Mouse (Mus musculus) Patski (cell line): ENCODE measurements around the gene Snrk. TPM values are rescaled to one million over a fixed set of nuclear protein-coding genes. Genes with fewer than 3 reads are reported as not detected.

Experiments used
- ATAC-seq: fragments of 100-300 bp; one replicate; pipeline ENCODE4 v1.8.0; 2021
- CTCF ChIA-PET: fragments of 350-600 bp; sonication (Branson Sonifier 250); formaldehyde crosslinking; loops from one replicate; lab custom pipeline; 2022; ENCODE audit warnings: inconsistent platforms; lab: Charles Lee
- POLR2A ChIA-PET: fragments of 350-600 bp; sonication (Branson Sonifier 250); formaldehyde crosslinking; loops from one replicate; lab custom pipeline; 2022; ENCODE audit warnings: antibody characterized with exemption, inconsistent platforms; lab: Charles Lee
- DNase-seq: peaks from one replicate; pipeline ENCODE4 v3.0.0-alpha.2; 2011; ENCODE audit warnings: low read depth, low spot score
- H3K27me3 ChIP-seq: fragments of 371-371 bp; one replicate; pipeline ENCODE4 v1.5.1; 2021
- CTCF ChIP-seq: fragments of 100-300 bp; IDR thresholded peaks from one replicate; pipeline ENCODE4 v1.5.1; 2021
- in situ Hi-C: fragments of 300-500 bp; cut with MboI; formaldehyde crosslinking; loops from 3 replicates; pipeline ENCODE4 v1.11.1; 2018; ENCODE audit warnings: low pct_unique_long_range_greater_than_20kb, mixed read lengths
- polyA plus RNA-seq: library from polyadenylated mRNA; unstranded; gene quantifications from one replicate; pipeline ENCODE4 v1.2.3, GENCODE M21; 2021

The Snrk gene
- polyA plus RNA-seq, 1 experiment from 2014 or later: 28.1 TPM

- ChIA-PET POLR2A (no interaction called here), CTCF (interaction anchor here (1.2 kb wide), 1 partner anchor 18 kb away, joined by 3 read pairs; no protein-coding TSS in a partner anchor)
- no peaks in the 10 kb centered on the region for H3K27me3 ChIP-seq
- no peak for TF ChIP-seq CTCF
- in situ Hi-C loops: no loop called here
- ATAC-seq (no peak), DNase-seq (no peak)
Observed at GRCm38 (mm10) chr9:122125723-122126290, 8.7 kb downstream of the Snrk start.

DNA sequence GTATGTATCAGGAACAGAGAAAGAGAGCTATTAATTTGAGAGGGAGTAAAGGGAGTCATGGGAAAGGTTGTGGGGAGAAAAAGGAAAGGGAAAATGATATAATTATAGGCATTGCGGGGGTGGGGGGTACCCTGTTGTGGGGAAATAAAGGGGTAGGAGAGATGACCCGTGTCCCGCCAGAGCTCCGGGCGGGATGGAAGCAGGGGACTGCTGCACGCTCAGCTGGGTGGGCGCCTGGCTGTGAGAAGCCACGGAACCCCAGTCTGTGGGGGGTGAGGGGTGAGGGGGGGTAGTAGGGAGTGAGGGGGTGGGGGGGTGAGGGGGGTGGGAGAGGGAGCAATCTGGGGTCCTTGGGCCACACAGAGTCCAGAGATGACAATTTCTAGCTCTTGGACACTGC lies 9.7 kb downstream of the Snrk start:
- CTCF ChIA-PET: interaction anchor here (1.2 kb wide), 1 partner anchor 17 kb away, joined by 3 read pairs; no protein-coding TSS in a partner anchor
- H3K27me3 ChIP-seq: no peaks in the 10 kb centered on the region
- DNase-seq (no peak), ATAC-seq (no peak)
- in situ Hi-C loops: no loop called here
- POLR2A ChIA-PET: no interaction called here
- TF ChIP-seq CTCF: no peak

- CTCF ChIA-PET: no interaction called here
- no peaks in the 10 kb centered on the region for H3K27me3 ChIP-seq
- DNase-seq (no peak), ATAC-seq (no peak)
- in situ Hi-C loops: no loop called here
- TF ChIP-seq CTCF: no peak
- POLR2A ChIA-PET: no interaction called here
Observed at GRCm38 (mm10) chr9:122127271-122127785, 10.3 kb downstream of the Snrk start.

- no peak for ATAC-seq
- DNase-seq: no peak
- in situ Hi-C loops: no loop called here
- H3K27me3 ChIP-seq: no peaks in the 10 kb centered on the region
- no peak for TF ChIP-seq CTCF
- CTCF ChIA-PET: interaction anchor here (1.0 kb wide), 1 partner anchor 9 kb away, joined by 3 read pairs; no protein-coding TSS in a partner anchor
- POLR2A ChIA-PET: no interaction called here
Observed at GRCm38 (mm10) chr9:122128686-122129085, 11.6 kb downstream of the Snrk start.

DNA sequence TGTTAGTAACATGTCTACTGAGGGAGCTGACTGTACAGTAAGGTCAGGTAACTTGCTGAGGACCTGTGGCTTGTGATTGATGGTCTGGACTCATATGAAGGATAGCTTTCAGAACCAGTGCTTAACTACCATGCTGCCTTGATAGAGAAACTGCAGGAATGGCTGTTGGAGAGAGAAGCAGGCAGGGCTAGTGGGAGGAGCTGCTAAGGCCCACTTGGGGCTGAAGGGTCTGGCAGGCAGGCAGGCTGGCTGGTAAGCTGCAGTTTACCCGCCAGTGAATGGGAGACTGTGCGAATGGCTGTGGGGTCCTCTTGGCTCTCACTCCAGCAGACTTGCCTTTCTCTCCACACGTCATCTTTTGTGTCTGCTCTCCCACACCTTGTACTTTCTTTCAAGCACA lies 13.6 kb downstream of the Snrk start:
- CTCF ChIA-PET: interaction anchor here (1.0 to 2.5 kb wide), 2 partner anchors 9 to 55 kb away, joined by 3 to 7 read pairs; no protein-coding TSS in a partner anchor
- in situ Hi-C loops: no loop called here
- no peak for DNase-seq

DNA sequence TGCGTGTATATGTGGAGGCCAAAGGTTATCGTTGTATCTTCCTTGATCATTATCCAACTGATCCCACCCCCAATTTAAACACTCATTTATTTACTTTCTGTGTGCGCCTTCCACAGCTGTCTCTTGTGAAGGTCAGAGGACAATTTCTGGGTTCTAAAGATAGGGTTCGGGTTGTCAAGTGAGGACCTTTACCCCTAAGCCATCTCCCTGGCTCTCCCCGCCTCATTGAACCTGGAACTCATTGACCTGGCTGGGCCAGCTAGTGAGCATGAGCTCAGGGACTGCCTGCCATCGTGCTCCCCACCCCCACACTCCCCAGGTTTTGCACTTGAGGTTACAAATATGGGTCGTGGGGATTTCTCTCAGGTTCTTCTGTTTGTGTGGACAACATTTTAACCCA lies 15.1 kb downstream of the Snrk start:
- ChIA-PET POLR2A (no interaction called here), CTCF (no interaction called here)
- DNase-seq (no peak), ATAC-seq (no peak)
- H3K27me3 ChIP-seq: no peaks in the 10 kb centered on the region
- no peak for TF ChIP-seq CTCF
- in situ Hi-C loops: no loop called here

More for the DNA sequence above, 13.6 kb downstream of the Snrk start:
- no peak for TF ChIP-seq CTCF
- ATAC-seq: no peak
- H3K27me3 ChIP-seq: no peaks in the 10 kb centered on the region
- POLR2A ChIA-PET: interaction anchor here (0.8 kb wide), 1 partner anchor 11 kb away, joined by 3 read pairs; no protein-coding TSS in a partner anchor

DNA sequence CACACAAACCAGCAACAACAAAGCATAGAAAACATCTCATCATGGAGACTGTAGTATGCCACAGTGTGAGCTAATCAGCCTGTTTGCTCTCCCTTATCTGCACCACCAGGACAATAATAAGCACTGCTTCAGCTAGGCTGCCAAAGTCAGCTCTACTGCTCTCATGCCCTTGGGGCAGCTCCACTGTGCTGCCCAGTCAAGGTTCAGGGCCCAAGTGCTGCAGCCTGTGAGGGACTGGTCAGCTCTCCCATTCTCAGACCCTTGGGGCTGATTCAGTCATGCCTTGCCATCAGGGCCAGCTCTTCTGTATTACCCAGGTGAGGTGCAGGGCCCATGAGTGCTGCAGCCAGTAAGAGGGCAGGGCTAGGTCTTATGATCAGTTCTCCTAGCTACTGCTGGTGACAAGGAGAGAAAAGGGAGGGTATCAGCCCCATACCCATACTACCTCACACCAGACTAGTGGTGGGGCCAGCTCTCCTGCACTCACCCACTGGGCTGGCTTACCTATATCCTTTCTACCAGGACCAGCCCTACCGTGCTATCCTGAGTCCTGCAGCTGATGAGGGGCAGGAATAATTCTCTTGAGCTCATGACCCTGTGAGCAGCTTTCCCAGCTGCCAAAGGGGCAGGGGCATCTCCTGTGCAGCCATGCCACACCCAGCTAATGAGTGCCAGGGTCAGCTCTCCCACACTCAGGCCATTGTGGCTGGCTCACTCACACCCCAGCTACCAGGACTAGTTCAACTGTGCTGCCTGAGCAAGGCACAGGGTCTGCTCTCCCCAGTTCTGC lies 18.2 kb downstream of the Snrk start:
- no peak for TF ChIP-seq CTCF
- ChIA-PET CTCF (interaction anchor here (0.7 to 1.1 kb wide), 3 partner anchors 10 to 39 kb away, joined by 3 read pairs; no protein-coding TSS in a partner anchor), POLR2A (interaction anchor here (1.2 kb wide), 1 partner anchor 18 kb away, joined by 3 read pairs; the partner anchor contains the start of gene Snrk)
- ATAC-seq (no peak), DNase-seq (no peak)
- in situ Hi-C loops: no loop called here
- H3K27me3 ChIP-seq: no peaks in the 10 kb centered on the region

DNA sequence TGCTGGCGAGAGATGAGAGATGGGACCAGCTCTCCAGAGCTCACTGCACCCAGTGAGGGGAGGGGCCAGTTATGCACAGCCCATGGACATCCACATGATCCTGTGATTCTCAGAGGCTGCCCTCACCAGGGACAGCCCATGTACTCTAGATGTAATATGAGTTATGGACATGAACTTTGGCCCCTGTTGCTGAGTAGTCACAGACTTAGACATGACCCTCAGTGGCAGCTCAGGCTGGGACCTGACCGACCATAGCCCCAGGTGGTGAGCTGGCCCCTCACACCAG lies 18.8 kb downstream of the Snrk start:
- ATAC-seq: no peak
- CTCF ChIA-PET: interaction anchor here (1.0 kb wide), 1 partner anchor 39 kb away, joined by 3 read pairs; no protein-coding TSS in a partner anchor
- no peak for TF ChIP-seq CTCF
- in situ Hi-C loops: no loop called here
- POLR2A ChIA-PET: interaction anchor here (1.2 kb wide), 1 partner anchor 18 kb away, joined by 3 read pairs; the partner anchor contains the start of gene Snrk
- DNase-seq: no peak
- no peaks in the 10 kb centered on the region for H3K27me3 ChIP-seq

DNA sequence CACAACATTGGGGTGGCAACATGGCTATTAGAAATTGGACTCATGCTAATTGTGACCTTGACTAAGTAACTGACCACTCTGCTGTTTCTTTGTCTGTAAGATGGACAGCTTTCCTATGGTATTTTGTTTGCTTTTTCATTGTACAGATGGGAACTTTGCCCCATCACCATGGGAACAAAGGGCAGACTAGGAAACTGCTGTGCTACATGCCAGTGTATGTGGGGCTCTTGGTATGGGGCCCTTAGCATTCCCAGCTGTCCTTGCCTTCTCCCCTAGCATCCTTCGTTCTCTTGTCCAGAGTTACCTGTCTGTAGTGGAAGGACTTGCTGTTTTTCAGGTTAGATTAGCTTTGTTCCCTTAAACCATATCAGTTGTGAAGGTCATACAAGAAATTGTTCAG lies 20.9 kb downstream of the Snrk start:
- DNase-seq (no peak), ATAC-seq (no peak)
- ChIA-PET POLR2A (no interaction called here), CTCF (interaction anchor here (0.6 kb wide), 1 partner anchor 9 kb away, joined by 3 read pairs; no protein-coding TSS in a partner anchor)
- in situ Hi-C loops: no loop called here
- no peaks in the 10 kb centered on the region for H3K27me3 ChIP-seq
- no peak for TF ChIP-seq CTCF

DNA sequence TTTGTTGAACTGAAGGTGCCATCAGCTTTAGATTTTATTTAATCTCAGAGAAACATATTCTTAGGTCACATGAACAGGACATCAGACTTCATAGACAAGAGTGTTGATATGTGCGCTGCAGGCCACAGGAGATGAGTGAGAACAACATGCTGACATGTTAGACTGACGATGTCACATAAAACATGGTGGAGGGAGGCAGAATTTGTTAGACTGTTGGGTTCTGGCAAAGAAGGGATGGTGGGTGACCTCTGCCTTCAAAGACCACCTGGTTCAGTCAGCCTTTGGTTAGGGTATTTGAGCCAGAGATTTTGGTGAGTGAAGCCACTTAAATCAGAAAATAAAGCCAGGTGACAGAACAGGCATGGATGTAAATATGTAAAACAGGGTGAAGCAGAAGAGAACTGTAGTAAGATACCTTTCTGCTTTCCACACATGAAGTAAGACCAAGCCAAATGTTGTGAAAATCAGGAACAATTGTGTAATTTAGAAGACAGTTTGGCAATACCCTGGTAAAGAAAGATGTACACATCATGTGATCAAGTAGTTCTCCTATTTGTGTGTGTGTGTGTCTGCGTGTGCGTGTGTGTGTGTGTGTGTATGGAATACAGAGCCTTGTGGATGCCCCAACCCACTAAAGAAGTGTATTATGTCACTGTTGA lies 21.4 kb downstream of the Snrk start:
- CTCF ChIA-PET: interaction anchor here (0.6 kb wide), 1 partner anchor 9 kb away, joined by 3 read pairs; no protein-coding TSS in a partner anchor

More for the DNA sequence above, 21.4 kb downstream of the Snrk start:
- in situ Hi-C loops: no loop called here
- ATAC-seq (no peak), DNase-seq (no peak)
- H3K27me3 ChIP-seq: no peaks in the 10 kb centered on the region
- POLR2A ChIA-PET: no interaction called here
- no peak for TF ChIP-seq CTCF
